Mouse (Mus musculus): Measurements from ENCODE around the gene Pls1. TPM values are rescaled to one million over a fixed set of nuclear protein-coding genes. Genes with fewer than 3 reads are reported as not detected.

The Pls1 gene
- total and polyA plus RNA-seq, 3 experiments = 0.31 to 1.2 (median 0.34) TPM

DNA sequence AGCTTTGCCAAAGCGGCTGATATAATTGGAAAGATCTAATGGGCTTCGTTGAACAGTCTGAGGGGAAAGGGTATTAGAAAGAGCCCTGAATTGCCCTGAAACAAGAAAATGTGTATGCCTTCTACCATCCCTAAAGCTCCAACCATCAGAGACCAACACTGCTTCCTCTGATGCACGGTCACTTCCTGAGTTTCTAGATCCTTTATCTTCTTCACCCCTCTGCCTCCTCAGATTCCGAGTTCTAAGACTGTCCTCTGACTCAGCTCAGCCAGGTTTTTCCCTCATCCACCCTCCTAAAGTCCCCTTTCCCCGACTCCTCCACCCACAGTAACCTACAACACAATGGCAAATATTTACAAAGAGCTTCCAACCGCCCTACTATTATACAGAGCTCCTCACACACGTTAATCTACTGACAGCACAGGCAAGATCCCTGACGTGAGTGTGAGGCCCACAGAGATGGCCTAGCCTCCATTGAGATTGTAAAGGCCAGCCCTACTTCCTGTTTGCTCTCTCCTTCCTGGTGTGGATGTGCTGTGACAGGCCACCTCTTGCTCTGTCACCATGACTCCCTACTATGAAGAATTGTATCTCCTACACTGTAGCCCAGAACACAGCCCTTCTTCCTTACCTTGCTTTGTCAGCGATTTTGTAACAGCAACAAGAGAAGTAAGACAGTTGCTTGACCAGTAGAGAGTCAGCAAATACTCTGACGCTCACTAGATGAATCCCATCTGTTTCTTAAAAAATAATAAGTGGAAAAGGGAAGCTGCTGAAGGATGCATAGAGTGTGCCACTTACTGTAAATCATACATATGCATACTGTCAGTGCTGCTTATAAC lies 43.3 kb downstream of the Pls1 start:
- no peak overlapping the region for H3K9ac ChIP-seq (ENCODE audit: low read depth, low read length)
- H3K4me1 ChIP-seq (ENCODE audit: control insufficient read depth, insufficient read depth, low read length) = no peaks in the 10 kb centered on the region
- intact Hi-C loops (cut with DNase I) = no loop called here
- TF ChIP-seq POLR2A (IDR thresholded peaks at IDR 0.05; ENCODE audit: insufficient read depth, low read depth, low read length) (no peak), CTCF (IDR thresholded peaks at IDR 0.05) (no peak), EP300 (IDR thresholded peaks at IDR 0.05; ENCODE audit: insufficient read depth, low read depth, low read length) (no peak)
- DNase-seq = no peak
- H3K36me3 ChIP-seq (ENCODE audit: control insufficient read depth, insufficient read depth, low read length) = no peaks in the 10 kb centered on the region
- no peak overlapping the region for H3K4me3 ChIP-seq
- no peak overlapping the region for H3K27ac ChIP-seq
- 55% methylated on average over 10 of the region's 10 CpGs for WGBS
- H3K27me3 ChIP-seq (ENCODE audit: control insufficient read depth, insufficient read depth, low read length) = no peaks in the 10 kb centered on the region
- H3K79me2 ChIP-seq (replicated peaks; ENCODE audit: control insufficient read depth, insufficient read depth, low read length) = no peaks in the 10 kb centered on the region

DNA sequence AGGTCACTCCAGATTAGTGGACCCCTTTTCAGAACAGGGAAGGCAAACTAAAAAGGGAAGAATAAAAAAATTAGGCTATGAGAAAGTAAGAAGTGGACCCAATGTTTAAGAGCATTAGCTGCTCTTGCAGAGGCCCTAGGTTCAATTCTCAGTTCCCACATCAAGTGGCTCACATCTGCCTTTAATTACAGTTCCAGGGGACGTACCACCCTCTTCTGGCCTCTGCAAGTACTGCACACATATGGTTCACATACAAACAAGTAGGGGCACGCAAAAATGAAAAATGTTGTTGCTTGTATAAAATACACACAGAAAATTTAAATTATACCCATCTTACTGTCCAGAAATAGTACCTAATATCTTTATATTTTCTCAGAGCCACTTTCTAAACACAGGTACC lies 48.8 kb downstream of the Pls1 start:
- WGBS = 86% methylated on average over 2 of the region's 2 CpGs
- Histone ChIP-seq H3K27me3 (ENCODE audit: control insufficient read depth, insufficient read depth, low read length) (no peaks in the 10 kb centered on the region), H3K9ac (ENCODE audit: low read depth, low read length) (no peak overlapping the region), H3K79me2 (replicated peaks; ENCODE audit: control insufficient read depth, insufficient read depth, low read length) (no peaks in the 10 kb centered on the region), H3K4me1 (ENCODE audit: control insufficient read depth, insufficient read depth, low read length) (no peaks in the 10 kb centered on the region), H3K36me3 (ENCODE audit: control insufficient read depth, insufficient read depth, low read length) (no peaks in the 10 kb centered on the region), H3K27ac (no peak overlapping the region), H3K4me3 (no peak overlapping the region)
- no peak for TF ChIP-seq CTCF (IDR thresholded peaks at IDR 0.05)
- no peak for TF ChIP-seq EP300 (IDR thresholded peaks at IDR 0.05; ENCODE audit: insufficient read depth, low read depth, low read length)
- TF ChIP-seq POLR2A (IDR thresholded peaks at IDR 0.05; ENCODE audit: insufficient read depth, low read depth, low read length) = no peak
- no peak for DNase-seq
- intact Hi-C loops (cut with DNase I) = no loop called here

DNA sequence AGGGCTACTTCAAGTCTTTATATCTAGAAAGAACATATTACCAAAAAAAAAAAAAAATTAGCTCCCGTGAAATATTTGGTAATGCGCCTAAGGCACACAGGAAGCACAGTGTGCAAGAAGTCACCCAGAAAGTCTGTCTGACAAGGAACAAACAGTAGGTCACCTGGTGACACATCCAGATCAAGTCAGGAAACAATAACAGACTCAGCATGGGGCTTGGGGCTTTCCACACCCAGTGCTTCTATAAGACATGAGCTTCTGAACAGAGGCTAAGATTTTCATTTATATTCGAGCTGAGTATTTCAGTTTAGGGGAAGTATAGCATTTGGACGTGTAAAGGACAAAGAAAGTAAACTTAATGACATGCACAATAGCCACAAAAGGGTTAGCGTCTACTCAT lies 49.3 kb downstream of the Pls1 start:
- 80% methylated on average over 5 of the region's 5 CpGs for whole genome bisulfite sequencing
- Histone ChIP-seq H3K36me3 (ENCODE audit: control insufficient read depth, insufficient read depth, low read length) (no peaks in the 10 kb centered on the region), H3K79me2 (replicated peaks; ENCODE audit: control insufficient read depth, insufficient read depth, low read length) (no peaks in the 10 kb centered on the region), H3K4me3 (no peak overlapping the region), H3K27me3 (ENCODE audit: control insufficient read depth, insufficient read depth, low read length) (no peaks in the 10 kb centered on the region), H3K9ac (ENCODE audit: low read depth, low read length) (no peak overlapping the region), H3K4me1 (ENCODE audit: control insufficient read depth, insufficient read depth, low read length) (no peaks in the 10 kb centered on the region), H3K27ac (no peak overlapping the region)
- no peak for DNase-seq
- TF ChIP-seq CTCF (IDR thresholded peaks at IDR 0.05) (no peak), POLR2A (IDR thresholded peaks at IDR 0.05; ENCODE audit: insufficient read depth, low read depth, low read length) (no peak), EP300 (IDR thresholded peaks at IDR 0.05; ENCODE audit: insufficient read depth, low read depth, low read length) (no peak)
- intact Hi-C loops (cut with DNase I) = no loop called here

DNA sequence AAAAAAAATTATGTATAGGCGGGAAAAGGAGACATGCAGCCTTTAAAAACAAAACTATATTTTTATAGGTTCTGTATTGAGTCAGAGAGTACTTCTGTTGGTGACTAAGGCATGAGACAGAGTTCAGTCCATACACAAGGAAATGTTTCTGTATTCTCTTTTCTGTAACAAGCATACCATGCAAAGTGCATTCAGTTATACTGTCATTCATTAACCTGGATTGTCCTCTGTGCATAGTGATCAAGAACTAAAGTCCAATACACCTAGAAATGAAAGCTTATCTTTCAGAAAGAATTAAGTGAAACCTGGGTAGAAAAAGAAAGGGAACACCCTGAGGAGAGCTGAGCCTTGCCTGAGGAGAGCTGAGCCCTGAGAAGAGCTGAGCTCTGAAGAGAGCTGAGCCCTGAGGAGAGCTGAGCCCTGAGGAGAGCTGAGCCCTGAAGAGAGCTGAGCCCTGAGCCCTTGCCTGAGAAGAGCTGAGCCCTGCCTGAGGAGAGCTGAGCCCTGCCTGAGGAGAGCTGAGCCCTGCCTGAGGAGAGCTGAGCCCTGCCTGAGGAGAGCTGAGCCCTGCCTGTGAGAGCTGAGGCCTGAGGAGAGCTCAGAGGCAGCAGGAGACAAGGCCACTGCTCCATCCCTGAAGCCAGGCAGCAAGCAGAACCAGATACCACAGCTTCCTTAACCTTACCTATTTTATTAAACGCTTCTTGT lies 49.9 kb downstream of the Pls1 start:
- TF ChIP-seq EP300 (IDR thresholded peaks at IDR 0.05; ENCODE audit: insufficient read depth, low read depth, low read length) (no peak), POLR2A (IDR thresholded peaks at IDR 0.05; ENCODE audit: insufficient read depth, low read depth, low read length) (no peak), CTCF (IDR thresholded peaks at IDR 0.05) (no peak)
- H3K4me3 ChIP-seq = no peak overlapping the region
- 82% methylated on average over 2 of the region's 2 CpGs for WGBS
- H3K79me2 ChIP-seq (replicated peaks; ENCODE audit: control insufficient read depth, insufficient read depth, low read length) = no peaks in the 10 kb centered on the region
- H3K9ac ChIP-seq (ENCODE audit: low read depth, low read length) = no peak overlapping the region
- intact Hi-C loops (cut with DNase I) = no loop called here
- H3K36me3 ChIP-seq (ENCODE audit: control insufficient read depth, insufficient read depth, low read length) = no peaks in the 10 kb centered on the region
- H3K27me3 ChIP-seq (ENCODE audit: control insufficient read depth, insufficient read depth, low read length) = no peaks in the 10 kb centered on the region
- H3K4me1 ChIP-seq (ENCODE audit: control insufficient read depth, insufficient read depth, low read length) = no peaks in the 10 kb centered on the region
- DNase-seq = no peak
- H3K27ac ChIP-seq = no peak overlapping the region

DNA sequence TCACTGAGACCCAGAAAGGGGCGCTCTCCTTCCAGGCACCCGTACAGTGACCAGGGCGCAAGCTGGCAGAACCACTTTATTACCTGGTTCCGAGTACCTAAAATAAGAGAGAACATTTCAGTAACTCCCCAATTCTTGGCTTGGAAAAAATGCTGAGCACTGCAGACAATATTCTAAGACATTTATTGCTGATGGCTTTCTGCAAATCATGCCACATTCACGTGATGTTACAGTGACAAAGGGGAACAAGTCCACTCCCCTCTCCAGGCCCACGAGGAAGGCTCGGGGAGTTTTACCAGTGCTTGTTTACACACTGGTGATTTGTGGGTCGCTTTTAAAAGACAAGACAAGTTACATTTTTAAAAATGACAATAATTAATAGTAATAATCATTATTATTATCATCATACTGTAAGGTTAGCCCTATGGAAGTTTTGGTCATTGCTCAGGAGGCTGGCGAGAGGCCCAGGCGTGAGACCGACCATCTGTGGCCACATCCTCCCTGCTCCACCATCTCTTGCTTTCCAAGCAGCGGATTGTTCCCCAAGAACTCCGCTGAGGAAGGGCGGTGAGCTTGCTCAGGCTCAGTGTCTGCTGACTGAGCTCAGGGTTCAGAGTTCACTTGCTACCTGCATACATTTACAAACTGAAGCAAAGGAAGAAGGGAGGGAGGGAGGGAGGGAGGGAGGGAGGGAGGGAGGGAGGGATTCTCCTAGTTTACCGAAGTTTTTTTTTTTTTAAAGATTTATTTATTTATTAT lies 50.9 kb downstream of the Pls1 start:
- Histone ChIP-seq H3K4me3 (no peak overlapping the region), H3K79me2 (replicated peaks; ENCODE audit: control insufficient read depth, insufficient read depth, low read length) (no peaks in the 10 kb centered on the region), H3K9ac (ENCODE audit: low read depth, low read length) (no peak overlapping the region), H3K36me3 (ENCODE audit: control insufficient read depth, insufficient read depth, low read length) (no peaks in the 10 kb centered on the region), H3K4me1 (ENCODE audit: control insufficient read depth, insufficient read depth, low read length) (no peaks in the 10 kb centered on the region), H3K27ac (no peak overlapping the region), H3K27me3 (ENCODE audit: control insufficient read depth, insufficient read depth, low read length) (no peaks in the 10 kb centered on the region)
- TF ChIP-seq EP300 (IDR thresholded peaks at IDR 0.05; ENCODE audit: insufficient read depth, low read depth, low read length) (no peak), POLR2A (IDR thresholded peaks at IDR 0.05; ENCODE audit: insufficient read depth, low read depth, low read length) (no peak)
- DNase-seq = no peak
- intact Hi-C loops (cut with DNase I) = no loop called here
- 79% methylated on average over 15 of the region's 15 CpGs for WGBS

Measured in heart, adult 2 months (tissue).